Mouse (Mus musculus) embryonic facial prominence, embryonic 11.5 days (tissue): ENCODE results near the gene Slc7a11. TPM values are rescaled to one million over a fixed set of nuclear protein-coding genes. Genes with fewer than 3 reads are reported as not detected.
A peak's percentile ranks its signal among the peaks of the same experiment; 100 is the strongest.

Source experiments
- ATAC-seq: fragments of 200-750 bp; cut with Nextera tagmentation; replicated peaks from 2 replicates; pipeline ENCODE4 v1.8.0; 2017; ENCODE audit warnings: low read depth; ENCODE audit not compliant: insufficient number of reproducible peaks, low FRiP score, low TSS enrichment
- DNase-seq: peaks from one replicate; pipeline ENCODE4 v3.0.0-alpha.2; 2015; ENCODE audit warnings: low spot score
- H3K27ac ChIP-seq: fragments of 300-500 bp; sonication (generic); replicated peaks from 2 replicates; pipeline ENCODE4 v1.5.1; 2014; ENCODE audit warnings: mild to moderate bottlenecking, low read depth, low read length, control low read depth
- H3K27me3 ChIP-seq: fragments of 300-500 bp; sonication (generic); 2 replicates; pipeline ENCODE4 v1.6.1; 2014; ENCODE audit warnings: mild to moderate bottlenecking, low read length, moderate library complexity, mixed read lengths; ENCODE audit not compliant: control insufficient read depth, insufficient read depth
- H3K36me3 ChIP-seq: fragments of 300-500 bp; sonication (generic); replicated peaks from 2 replicates; pipeline ENCODE4 v1.6.1; 2014; ENCODE audit warnings: low read depth, mild to moderate bottlenecking, low read length, moderate library complexity, mixed read lengths; ENCODE audit not compliant: control insufficient read depth, insufficient read depth
- H3K4me1 ChIP-seq: fragments of 300-500 bp; sonication (generic); 2 replicates; pipeline ENCODE4 v1.6.1; 2014; ENCODE audit warnings: low read length, mixed read lengths; ENCODE audit not compliant: control insufficient read depth, insufficient read depth
- H3K4me2 ChIP-seq: fragments of 300-500 bp; sonication (generic); 2 replicates; pipeline ENCODE4 v1.6.1; 2014; ENCODE audit warnings: low read depth, mild to moderate bottlenecking, control low read depth, low read length, moderate library complexity
- H3K4me3 ChIP-seq: fragments of 300-500 bp; sonication (generic); 2 replicates; pipeline ENCODE4 v1.5.1; 2014; ENCODE audit warnings: low read depth, low read length, control low read depth
- H3K9ac ChIP-seq: fragments of 300-500 bp; sonication (generic); replicated peaks from 2 replicates; pipeline ENCODE4 v1.6.1; 2014; ENCODE audit warnings: mild to moderate bottlenecking, control low read depth, low read length
- H3K9me3 ChIP-seq: fragments of 300-500 bp; sonication (generic); replicated peaks from 2 replicates; pipeline ENCODE4 v1.6.1; 2016; ENCODE audit warnings: mild to moderate bottlenecking, low read length, inconsistent platforms, mixed read lengths; ENCODE audit not compliant: control insufficient read depth
- WGBS: fragments of 180-500 bp; shearing (Covaris S2); extraction: QIAGEN DNeasy Blood & Tissue Kit; methylation state at CpG from one replicate; pipeline ENCODE4 v1.1.7; 2014; 5-methylcytosine and 5-hydroxymethylcytosine counted together
- polyA plus RNA-seq: library from polyadenylated mRNA; unstranded; fragments of >200 nt; fragmentation: Nextera tagmentation; extraction: Ambion mirVana; gene quantifications from 2 replicates; pipeline ENCODE4 v1.2.1, GENCODE M21; 2014

The Slc7a11 gene
- polyA plus RNA-seq, 1 experiment from 2014 or later, result 1.5 TPM

DNA sequence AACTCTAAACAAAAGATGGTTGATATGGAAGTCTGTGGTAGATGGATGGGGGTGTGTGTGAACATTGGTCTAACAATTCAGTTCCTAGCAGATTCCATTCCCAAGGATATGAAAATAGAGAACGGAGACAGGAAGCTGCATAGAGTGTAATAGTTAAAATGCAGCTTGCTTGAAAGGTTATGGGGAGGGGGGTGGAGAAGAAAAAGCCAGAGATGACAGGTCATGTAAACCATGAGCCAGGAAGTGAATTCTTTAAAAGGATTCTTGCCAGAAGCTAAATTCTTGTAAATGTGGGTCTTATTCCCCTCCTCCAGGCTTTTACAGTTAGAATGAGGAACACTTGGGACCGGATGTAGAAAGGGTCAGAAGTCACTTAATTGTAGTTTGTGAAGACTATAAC lies 589.1 kb downstream of the Slc7a11 start:
- no peaks in the 10 kb centered on the region for H3K4me1 ChIP-seq
- no peak for ATAC-seq
- no peaks in the 10 kb centered on the region for H3K9me3 ChIP-seq
- no peak overlapping the region for H3K9ac ChIP-seq
- H3K4me2 ChIP-seq, result no peak overlapping the region
- H3K36me3 ChIP-seq, result no peaks in the 10 kb centered on the region
- H3K4me3 ChIP-seq, result no peak overlapping the region
- peak; percentile 41 for DNase-seq
- WGBS, result 28% methylated on average over 2 of the region's 2 CpGs
- H3K27me3 ChIP-seq, result no peaks in the 10 kb centered on the region
- H3K27ac ChIP-seq, result no peak overlapping the region

GRCm38 (mm10) chr3:49842971-49843370 lies 600.4 kb downstream of the Slc7a11 start:
- H3K9me3 ChIP-seq, result no peaks in the 10 kb centered on the region
- H3K27ac ChIP-seq, result no peak overlapping the region
- WGBS, result 54% methylated on average over 3 of the region's 3 CpGs
- H3K4me3 ChIP-seq, result no peak overlapping the region
- H3K4me1 ChIP-seq, result no peaks in the 10 kb centered on the region
- no peak for DNase-seq
- H3K9ac ChIP-seq, result no peak overlapping the region
- no peak overlapping the region for H3K4me2 ChIP-seq
- H3K36me3 ChIP-seq, result no peaks in the 10 kb centered on the region
- no peak for ATAC-seq
- H3K27me3 ChIP-seq, result no peaks in the 10 kb centered on the region
